Mouse (Mus musculus) liver, adult 2 months (tissue): ENCODE results near the gene Plekhg5.

Experiments
- CTCF ChIP-seq: fragments of 200-500 bp; IDR thresholded peaks from 2 replicates; pipeline ENCODE4 v1.5.1; 2011; ENCODE audit warnings: low read depth, low read length, control low read depth
- POLR2A ChIP-seq: fragments of 200-500 bp; IDR thresholded peaks from 2 replicates; pipeline ENCODE4 v1.6.1; 2011; ENCODE audit warnings: low read length, control low read depth; ENCODE audit not compliant: insufficient read depth; ENCODE audit errors: extremely low read depth

DNA sequence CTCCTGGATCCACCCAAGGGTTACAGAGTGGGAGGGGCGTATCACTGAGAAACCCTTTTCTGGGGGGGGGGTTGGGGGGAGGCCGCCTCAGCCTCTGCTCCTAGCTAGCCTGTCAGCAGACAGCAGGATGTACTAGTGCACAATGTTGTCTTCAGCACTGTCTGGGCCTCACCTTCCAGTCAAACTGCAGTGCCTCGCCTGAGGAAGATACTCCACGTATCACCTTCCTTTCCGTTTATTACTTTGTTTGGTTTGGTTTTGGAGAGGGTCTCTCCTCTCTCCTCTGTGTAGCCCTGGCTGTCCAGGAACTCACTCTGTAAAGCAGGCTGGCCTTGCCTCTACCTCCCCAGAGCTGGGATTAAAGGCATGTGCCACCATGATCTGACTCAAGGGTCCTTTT is 60.9 kb downstream of the Plekhg5 start:
- TF ChIP-seq CTCF: no peak
- TF ChIP-seq POLR2A: no peak
